Mouse (Mus musculus) erythroblast, embryonic 14.5 days (primary cell): ENCODE data around the gene Dcps.

Source experiments
- GATA1 ChIP-seq: IDR thresholded peaks from 2 replicates; pipeline ENCODE4 v1.6.1; 2012; ENCODE audit warnings: low read length, inconsistent platforms, mixed read lengths
- TAL1 ChIP-seq: IDR thresholded peaks from 3 replicates; pipeline ENCODE4 v1.6.1; 2012; ENCODE audit warnings: low read length, inconsistent platforms, mixed read lengths

- TF ChIP-seq GATA1 (no peak), TAL1 (no peak)
Measured at GRCm38 (mm10) chr9:35105438-35105837, 70.4 kb downstream of the Dcps start.
